Mouse (Mus musculus) olfactory bulb, adult 2 months (tissue): Measurements from ENCODE around the gene Lpcat1.

Experiments
- CTCF ChIP-seq: fragments of 200-500 bp; IDR thresholded peaks from 2 replicates; pipeline ENCODE4 v1.5.1; 2012; ENCODE audit warnings: low read depth, mild to moderate bottlenecking, low read length, moderate library complexity; ENCODE audit not compliant: insufficient read depth
- POLR2A ChIP-seq: fragments of 200-500 bp; IDR thresholded peaks from 2 replicates; pipeline ENCODE4 v1.6.1; 2012; ENCODE audit warnings: mild to moderate bottlenecking, low read depth, low read length, moderate library complexity; ENCODE audit not compliant: insufficient read depth

GRCm38 (mm10) chr13:73432466-73433149 is 34.4 kb upstream of the Lpcat1 start:
- TF ChIP-seq POLR2A = no peak
- TF ChIP-seq CTCF = no peak
